Comparison of ENCODE assay signal across 17 mouse cellular contexts in the genomic region with DNA sequence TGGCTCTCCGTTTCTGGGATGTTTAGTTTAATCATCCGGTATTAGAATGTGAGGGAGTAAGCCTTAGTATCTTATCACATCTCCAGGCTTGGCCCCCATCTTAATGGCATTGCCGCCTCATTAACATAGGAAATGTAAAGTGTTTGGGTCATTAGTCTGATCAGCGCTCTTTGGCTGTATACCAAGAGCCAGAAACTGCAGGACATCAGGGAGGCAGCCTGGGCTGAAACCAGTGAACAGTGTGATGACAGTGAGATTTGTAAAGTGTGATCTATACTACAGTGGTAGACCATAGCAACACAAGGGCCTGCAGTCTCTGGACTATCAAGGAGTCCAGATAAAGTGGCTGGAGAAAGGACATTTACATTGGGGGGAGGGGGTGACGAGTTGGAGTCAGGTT.
DNase-seq lines count a peak whose midpoint lies in the region; ATAC-seq and TF ChIP-seq lines count a peak whose summit lies in the region.
"Had no signal": no experiment of that assay in that cellular context is flagged by ENCODE, and none has a peak within 500 bp of the region (broad histone marks: within the 10 kb centered on the region; RNA-seq: fewer than 3 reads in every experiment).

No protein-coding gene starts in this region.

- no peak overlapping the region for H3K4me2 ChIP-seq in lung, embryonic 14.5 days
- no peak overlapping the region for H3K4me2 ChIP-seq in forebrain, embryonic 16.5 days (ENCODE audit: low read length)
- H3K4me2 ChIP-seq in midbrain, embryonic 12.5 days (replicated peaks) = no peak overlapping the region
- H3K4me2 ChIP-seq in neural tube, embryonic 15.5 days = no peak overlapping the region
- H3K4me2 ChIP-seq: heart, embryonic 12.5 days; liver, embryonic 12.5 days had no signal

- 40% methylated on average over 5 of the region's 5 CpGs for WGBS in lung, embryonic 14.5 days
- WGBS in forebrain, embryonic 16.5 days = 13% methylated on average over 5 of the region's 5 CpGs
- WGBS in midbrain, embryonic 12.5 days = 62% methylated on average over 5 of the region's 5 CpGs
- WGBS in neural tube, embryonic 15.5 days = 32% methylated on average over 5 of the region's 5 CpGs

- H3K27ac ChIP-seq in lung, embryonic 14.5 days (ENCODE audit: low read depth) = no peak overlapping the region
- H3K27ac ChIP-seq in forebrain, embryonic 16.5 days (ENCODE audit: low read length) = no peak overlapping the region
- H3K27ac ChIP-seq in midbrain, embryonic 12.5 days (replicated peaks) = 0 out of 2 replicates have a peak overlapping the region, but pooled peaks have one; percentile 25
- no peak overlapping the region for H3K27ac ChIP-seq in neural tube, embryonic 15.5 days (replicated peaks)
- H3K27ac ChIP-seq: limb, embryonic 10.5 days; liver, embryonic 12.5 days had no signal

- no peaks in the 10 kb centered on the region for H3K27me3 ChIP-seq in lung, embryonic 14.5 days (ENCODE audit: insufficient read depth, low read length)
- no peaks in the 10 kb centered on the region for H3K27me3 ChIP-seq in forebrain, embryonic 16.5 days (replicated peaks; ENCODE audit: control insufficient read depth, insufficient read depth, low read length)
- no peaks in the 10 kb centered on the region for H3K27me3 ChIP-seq in midbrain, embryonic 12.5 days
- H3K27me3 ChIP-seq in neural tube, embryonic 15.5 days (replicated peaks) = no peaks in the 10 kb centered on the region
- H3K27me3 ChIP-seq: heart, embryonic 12.5 days; liver, embryonic 12.5 days had no signal

- peak; percentile 49 for DNase-seq in lung, embryonic 14.5 days
- DNase-seq in lung, postnatal 10 days = no peak
- no peak for DNase-seq in kidney, postnatal 36 days
- no peak for DNase-seq in adrenal gland, postnatal 25 days
- DNase-seq: cerebellum, adult 2 months; embryo, embryonic 11 days; gastrocnemius, postnatal 36 days; heart, postnatal 36 days; kidney, postnatal 25 days; right cerebral cortex, postnatal 25 days had no signal

- no peak overlapping the region for H3K9ac ChIP-seq in lung, embryonic 14.5 days
- no peak overlapping the region; the same call in 1 of the 2 replicates for H3K9ac ChIP-seq in forebrain, embryonic 16.5 days (replicated peaks; ENCODE audit: low read depth, low read length)
- H3K9ac ChIP-seq in midbrain, embryonic 12.5 days (replicated peaks) = no peak overlapping the region
- no peak overlapping the region for H3K9ac ChIP-seq in neural tube, embryonic 15.5 days (replicated peaks)
- H3K9ac ChIP-seq: heart, embryonic 12.5 days; liver, embryonic 12.5 days had no signal

- no peaks in the 10 kb centered on the region for H3K36me3 ChIP-seq in lung, embryonic 14.5 days (ENCODE audit: insufficient read depth)
- no peaks in the 10 kb centered on the region for H3K36me3 ChIP-seq in forebrain, embryonic 16.5 days (ENCODE audit: control insufficient read depth, insufficient read depth)
- no peaks in the 10 kb centered on the region for H3K36me3 ChIP-seq in midbrain, embryonic 12.5 days
- H3K36me3 ChIP-seq in neural tube, embryonic 15.5 days = no peaks in the 10 kb centered on the region
- H3K36me3 ChIP-seq: heart, embryonic 12.5 days; limb, embryonic 10.5 days; liver, embryonic 12.5 days had no signal

- H3K4me1 ChIP-seq in lung, embryonic 14.5 days (ENCODE audit: insufficient read depth) = no peaks in the 10 kb centered on the region
- peaks cover 31% of the 10 kb centered on the region for H3K4me1 ChIP-seq in forebrain, embryonic 16.5 days (replicated peaks; ENCODE audit: control insufficient read depth, insufficient read depth, low read length)
- H3K4me1 ChIP-seq in midbrain, embryonic 12.5 days = peaks cover 21% of the 10 kb centered on the region
- H3K4me1 ChIP-seq in neural tube, embryonic 15.5 days = peaks cover 10% of the 10 kb centered on the region
- H3K4me1 ChIP-seq: heart, embryonic 12.5 days; limb, embryonic 10.5 days; liver, embryonic 12.5 days had no signal

- no peaks in the 10 kb centered on the region for H3K9me3 ChIP-seq in lung, embryonic 14.5 days (ENCODE audit: low read depth, low read length)
- H3K9me3 ChIP-seq in forebrain, embryonic 16.5 days (ENCODE audit: control insufficient read depth, low read length) = no peaks in the 10 kb centered on the region
- H3K9me3 ChIP-seq in midbrain, embryonic 12.5 days = no peaks in the 10 kb centered on the region
- H3K9me3 ChIP-seq in neural tube, embryonic 15.5 days (replicated peaks) = no peaks in the 10 kb centered on the region
- H3K9me3 ChIP-seq: heart, embryonic 12.5 days; limb, embryonic 10.5 days; liver, embryonic 12.5 days had no signal

- TF ChIP-seq CTCF in lung, embryonic 14.5 days (IDR thresholded peaks at IDR 0.05; ENCODE audit: low read depth) = no peak

- H3K4me3 ChIP-seq in lung, embryonic 14.5 days (ENCODE audit: low read depth, low read length) = no peak overlapping the region
- H3K4me3 ChIP-seq in forebrain, embryonic 16.5 days (replicated peaks; ENCODE audit: low read length) = no peak overlapping the region
- H3K4me3 ChIP-seq in midbrain, embryonic 12.5 days = no peak overlapping the region
- H3K4me3 ChIP-seq in neural tube, embryonic 15.5 days (replicated peaks) = no peak overlapping the region
- H3K4me3 ChIP-seq: heart, embryonic 12.5 days; limb, embryonic 10.5 days; liver, embryonic 12.5 days had no signal

- peak; percentile 87; the same call in 1 of the 2 replicates for ATAC-seq in lung, embryonic 14.5 days (ENCODE audit: insufficient read depth)
- peak; percentile 47 for ATAC-seq in forebrain, embryonic 16.5 days
- ATAC-seq in midbrain, embryonic 12.5 days (ENCODE audit: low FRiP score, low read depth) = peak; percentile 35; the same call in 1 of the 2 replicates
- ATAC-seq in neural tube, embryonic 15.5 days (ENCODE audit: low FRiP score) = peak; percentile 63; the same call in 1 of the 2 replicates
- ATAC-seq: intestine, postnatal 0 days; liver, embryonic 12.5 days had no signal

Comparison
In these comparisons a context has a peak if more than half of its experiments do, and no peak if none do; other contexts are left out.
1. ATAC-seq: peak in every context shown above with its lines; median percentile 87 in lung, embryonic 14.5 days; 63 in neural tube, embryonic 15.5 days; 47 in forebrain, embryonic 16.5 days; 35 in midbrain, embryonic 12.5 days.